Mouse (Mus musculus) embryo, embryonic 10 days (tissue): ENCODE data around the gene Catsper2.

Experiments
- DNase-seq: peaks from one replicate; pipeline ENCODE4 v3.0.0-alpha.2; 2015; ENCODE audit warnings: low spot score

Catsper2 gene

GRCm38 (mm10) chr2:121354378-121354777 lies 59.2 kb downstream of the Catsper2 start:
- no peak for DNase-seq

- DNase-seq = no peak
Observed at GRCm38 (mm10) chr2:121353156-121353555, 60.4 kb downstream of the Catsper2 start.
